Mouse (Mus musculus) lung, postnatal 0 days (tissue): ENCODE results near the gene Arvcf.

Source experiments
- CTCF ChIP-seq: IDR thresholded peaks from 2 replicates; pipeline ENCODE4 v1.5.1; 2016; ENCODE audit warnings: antibody characterized with exemption, mild to moderate bottlenecking
- EP300 ChIP-seq: IDR thresholded peaks from 2 replicates; pipeline ENCODE4 v1.6.1; 2016; ENCODE audit warnings: antibody characterized with exemption, mild to moderate bottlenecking, control low read depth

- TF ChIP-seq CTCF (no peak), EP300 (no peak)
Observed at GRCm38 (mm10) chr16:18384659-18385058, 36.7 kb downstream of the Arvcf start.
